ENCODE assay signal across 1 mouse cellular context in the genomic region with DNA sequence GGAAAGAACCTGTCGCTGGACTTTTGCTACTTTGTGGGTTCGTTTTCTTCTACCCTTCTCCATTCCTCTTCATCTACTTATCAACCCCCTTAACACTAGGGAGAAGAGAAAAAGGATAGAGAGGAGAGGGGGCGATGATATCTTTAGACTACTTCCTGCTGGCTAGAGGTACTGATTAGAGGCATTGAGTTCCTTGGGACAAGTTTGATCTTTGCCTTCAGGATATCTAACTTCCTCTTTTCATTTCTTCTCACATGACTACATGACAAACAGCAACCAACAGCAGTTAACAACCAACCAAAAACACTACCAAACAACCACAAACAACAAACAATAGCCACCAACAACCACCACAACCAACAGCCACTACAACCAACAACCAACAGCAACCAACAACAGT.
TF ChIP-seq lines count a peak whose summit lies in the region.

No protein-coding gene starts in this region.

TF ChIP-seq in MEL, 35 proteins besides CTCF, POLR2A, EP300 and RAD21 (continued from another document):
- TF ChIP-seq HCFC1 (IDR thresholded peaks at IDR 0.05; ENCODE audit: low read depth, low read length), result no peak
TF ChIP-seq in MEL: peak in this region for 12.
